Mouse (Mus musculus) left cerebral cortex, adult 2 months (tissue): Measurements from ENCODE around the gene Cdh13. TPM values are rescaled to one million over a fixed set of nuclear protein-coding genes. Genes with fewer than 3 reads are reported as not detected.
"Not testable (repeated sequence)": the region's sequence is repeated elsewhere in the genome, so short reads cannot be mapped to it uniquely, and the experiment has no call there.

Experiments used
- DNase-seq, 2 experiments: peaks; one replicate each; pipeline ENCODE4 v3.0.0; 2021 to 2022; ENCODE audit warnings: low spot score in 2 of 2, mixed read lengths in 1 of 2; ENCODE audit errors: extremely low spot score in 1 of 2
- H3K27ac ChIP-seq: fragments of 200-600 bp; 2 replicates; pipeline ENCODE4 v1.8.1; 2022
- H3K4me3 ChIP-seq: fragments of 200-600 bp; 2 replicates; pipeline ENCODE4 v1.8.1; 2022
- CTCF ChIP-seq: fragments of 200-600 bp; IDR thresholded peaks from 2 replicates; pipeline ENCODE4 v1.8.1; 2022; ENCODE audit warnings: antibody characterized with exemption, mild to moderate bottlenecking, moderate library complexity
- intact Hi-C: fragments of 180-260 bp; cut with DNase I; formaldehyde crosslinking; loops from one replicate; pipeline ENCODE4 v1.15.1; 2025
- total RNA-seq, 2 experiments: library from RNA; stranded (reverse); gene quantifications; 2 replicates each; pipeline ENCODE4 v1.2.3; 2021

Gene Cdh13
- total RNA-seq, 2 experiments from 2014 or later: 69.9 to 74.8 TPM

DNA sequence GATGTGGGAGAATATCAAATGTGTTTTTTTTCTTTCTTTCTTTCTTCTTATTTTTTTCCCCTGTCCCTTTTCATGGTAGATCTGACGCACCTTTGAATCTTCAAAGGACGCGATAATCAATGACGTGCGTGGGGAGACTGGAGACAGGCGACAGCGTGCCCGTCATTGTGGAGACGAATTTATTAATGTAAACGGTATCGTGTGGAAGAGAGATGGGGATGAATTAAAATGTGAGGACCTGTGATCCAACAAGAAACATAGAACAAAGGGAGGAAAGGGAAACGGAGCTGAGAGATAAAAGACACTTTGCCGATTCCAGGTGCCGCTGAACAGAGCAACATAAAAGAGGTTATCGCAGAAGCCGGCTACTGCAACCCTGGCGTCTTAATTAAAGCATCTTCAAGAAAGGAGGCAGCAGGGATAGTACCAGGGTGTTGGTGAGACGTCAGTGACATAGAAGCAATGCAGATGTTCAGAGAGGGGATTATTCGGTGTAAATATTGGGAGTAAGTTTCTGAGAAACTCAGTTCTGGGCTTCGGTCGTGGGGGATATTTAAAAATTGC is 464.6 kb downstream of the Cdh13 start:
- no peak for DNase-seq
- intact Hi-C loops: no loop called here
- TF ChIP-seq CTCF: no peak
- Histone ChIP-seq H3K27ac (no peak overlapping the region), H3K4me3 (no peak overlapping the region)

DNA sequence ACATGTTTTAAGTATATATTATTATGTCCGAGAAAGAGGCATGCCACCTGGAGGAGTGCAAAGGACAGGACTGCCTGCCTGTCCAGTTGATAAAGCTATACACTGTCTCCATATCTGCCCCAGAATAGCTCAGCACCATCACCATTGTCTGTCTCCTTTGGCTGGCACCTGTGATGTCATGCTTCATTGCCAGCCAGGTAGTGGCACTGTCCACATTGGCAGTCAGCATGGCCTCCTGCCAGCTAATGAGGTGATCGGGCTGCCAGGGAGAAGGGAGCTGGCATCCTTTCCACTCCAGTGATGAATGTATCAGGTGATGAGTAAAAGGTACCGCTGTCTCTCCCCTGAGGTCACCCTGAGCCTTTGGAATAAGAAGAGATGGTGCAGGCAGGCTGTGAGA is 465.7 kb downstream of the Cdh13 start:
- H3K27ac ChIP-seq: no peak overlapping the region
- intact Hi-C loops: no loop called here
- no peak for DNase-seq
- TF ChIP-seq CTCF: no peak
- H3K4me3 ChIP-seq: no peak overlapping the region

DNA sequence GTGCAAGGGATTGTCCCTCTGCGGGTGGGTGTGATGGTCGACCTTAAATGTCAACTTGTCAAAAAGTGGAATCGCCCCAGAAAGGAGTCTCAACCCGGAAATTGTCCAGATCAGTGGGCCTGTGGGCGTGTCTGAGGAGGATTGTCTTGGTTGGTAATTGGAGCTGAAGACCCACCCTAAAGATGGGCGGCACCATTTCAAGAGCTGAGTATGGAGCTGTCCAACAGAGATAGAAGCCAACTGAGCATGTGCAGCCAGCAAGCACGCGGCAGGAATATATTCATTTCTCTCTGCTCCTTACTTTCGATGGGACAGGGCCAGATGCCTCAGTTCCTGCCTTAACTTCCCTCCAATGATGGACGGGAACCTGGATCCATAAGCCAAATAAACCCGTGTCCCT is 466.3 kb downstream of the Cdh13 start:
- TF ChIP-seq CTCF: no peak
- intact Hi-C loops: no loop called here
- Histone ChIP-seq H3K4me3 (no peak overlapping the region), H3K27ac (no peak overlapping the region)
- DNase-seq: no peak

DNA sequence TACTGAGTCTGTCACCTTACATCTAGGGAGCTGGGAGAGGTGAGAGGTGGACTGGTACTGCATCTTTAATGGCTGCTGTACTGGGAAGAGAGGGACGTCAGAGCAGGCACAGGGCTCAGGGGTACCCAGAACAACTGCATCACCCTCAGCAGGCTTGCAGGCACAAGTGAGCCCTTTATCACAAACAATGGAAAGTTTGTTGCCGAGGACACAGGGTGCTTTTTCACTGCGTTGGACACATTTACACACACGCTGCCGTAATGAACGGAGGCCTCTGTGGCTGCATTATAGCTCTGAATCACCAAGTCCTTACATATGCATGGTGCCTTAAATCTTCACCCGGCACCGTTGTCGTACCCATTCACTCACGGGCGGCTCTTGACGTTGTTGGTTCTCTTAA is 470.2 kb downstream of the Cdh13 start:
- DNase-seq: no peak
- no peak overlapping the region for H3K4me3 ChIP-seq
- peak overlapping the region; percentile 72 for H3K27ac ChIP-seq
- intact Hi-C loops: no loop called here
- no peak for TF ChIP-seq CTCF

DNA sequence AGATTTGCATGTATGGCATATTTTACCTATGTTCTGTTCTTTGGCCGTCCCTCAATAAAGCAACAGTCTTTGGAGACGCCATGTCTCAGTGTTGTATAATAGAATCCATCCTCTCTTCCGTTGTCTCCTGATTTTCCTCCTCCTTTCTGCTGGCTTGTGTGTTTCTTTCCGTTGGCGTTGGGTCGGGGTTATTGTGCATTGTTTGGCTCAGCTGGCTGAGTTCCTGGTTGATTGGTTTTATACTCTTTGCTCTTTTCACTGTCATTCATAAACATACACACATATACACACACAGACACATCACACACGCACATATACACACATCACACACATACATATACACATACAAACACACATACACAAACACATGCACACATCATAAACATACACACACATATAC is 470.6 kb downstream of the Cdh13 start:
- intact Hi-C loops: no loop called here
- no peak overlapping the region for H3K4me3 ChIP-seq
- 0 out of 2 replicates have a peak overlapping the region, but pooled peaks have one; percentile 34 for H3K27ac ChIP-seq
- no peak for TF ChIP-seq CTCF
- no peak for DNase-seq

DNA sequence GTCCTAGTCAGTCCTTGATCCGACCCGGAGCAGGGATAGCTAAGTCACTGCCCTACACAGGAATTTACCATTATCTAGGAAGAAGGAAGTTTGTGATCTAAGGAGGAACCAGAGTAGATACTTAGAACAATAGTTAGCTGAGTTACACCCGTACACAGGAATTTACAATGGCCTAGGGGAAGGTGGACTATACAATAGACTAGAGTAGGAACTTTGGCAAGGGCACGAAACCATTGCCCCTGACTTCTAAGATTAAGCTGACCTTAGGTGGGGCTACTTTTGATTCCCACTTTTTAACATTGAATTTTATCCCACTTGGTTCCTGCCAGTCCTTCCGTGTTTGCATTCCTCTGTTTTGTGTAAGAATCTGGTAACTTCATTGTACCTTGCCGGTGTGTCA is 494.0 kb downstream of the Cdh13 start:
- H3K4me3 ChIP-seq, intact Hi-C loops, DNase-seq, H3K27ac ChIP-seq: not testable (repeated sequence)

DNA sequence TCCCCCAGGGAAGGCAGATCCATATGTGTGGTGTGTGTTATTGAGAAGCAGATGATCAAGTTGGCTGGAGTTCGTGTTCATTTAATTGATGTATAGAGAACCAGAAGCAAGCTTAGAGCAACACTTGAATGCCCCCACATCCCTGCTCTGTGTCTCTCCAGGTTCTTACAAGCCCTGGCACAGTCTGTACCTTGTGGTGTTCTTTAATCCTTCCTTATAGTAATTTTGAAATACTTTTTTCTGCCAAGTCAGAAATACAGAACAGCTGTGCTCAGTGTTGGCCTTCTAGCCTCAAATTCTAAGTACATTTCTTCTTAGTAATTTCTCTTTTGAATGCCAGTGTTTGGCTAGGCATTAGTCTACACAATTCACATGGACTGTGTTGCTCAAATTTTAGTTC is 494.8 kb downstream of the Cdh13 start:
- no peak for DNase-seq
- Histone ChIP-seq H3K27ac (no peak overlapping the region), H3K4me3 (no peak overlapping the region)
- intact Hi-C loops: no loop called here
- TF ChIP-seq CTCF: no peak

DNA sequence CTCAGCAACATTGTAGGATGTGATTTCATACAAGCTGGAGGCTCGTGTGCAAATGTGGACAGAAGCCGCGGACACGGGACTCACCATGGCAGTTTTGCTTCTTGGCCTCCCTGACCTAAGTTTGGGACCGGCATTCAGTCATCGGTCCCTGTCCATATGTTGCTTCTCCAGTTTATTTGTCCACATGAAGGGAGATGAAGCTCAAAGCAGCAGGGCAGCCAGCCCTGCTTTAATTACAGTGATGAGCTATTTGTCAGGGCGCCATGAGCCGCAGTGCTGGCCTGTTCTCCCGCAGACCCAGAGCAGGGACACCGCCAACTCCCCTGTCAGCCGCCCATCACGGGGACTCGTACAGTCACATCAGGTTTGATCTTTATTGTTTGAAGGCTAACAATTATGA is 502.1 kb downstream of the Cdh13 start:
- TF ChIP-seq CTCF: no peak
- intact Hi-C loops: no loop called here
- DNase-seq: no peak

DNA sequence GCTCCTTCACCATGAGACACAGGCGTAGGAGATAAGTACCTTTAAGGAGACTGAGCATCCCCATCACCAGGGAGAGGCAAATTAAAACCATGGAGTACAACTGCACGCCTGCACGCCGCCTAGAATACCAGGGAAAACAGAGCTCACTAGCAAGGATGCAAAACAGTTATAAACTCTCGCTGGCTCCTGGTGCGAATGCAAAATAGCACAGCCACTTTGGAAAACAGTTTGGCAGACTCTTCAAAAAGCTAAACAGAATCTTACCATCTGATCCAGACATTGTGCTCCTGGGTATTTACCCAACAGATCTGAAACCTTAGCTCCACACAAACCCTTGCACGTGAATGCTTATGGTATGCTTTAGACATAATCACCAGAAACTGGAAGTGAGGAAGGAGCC is 506.1 kb downstream of the Cdh13 start:
- DNase-seq: peak in 1 of 2 experiments; percentile 23
- intact Hi-C loops: no loop called here
- Histone ChIP-seq H3K4me3 (no peak overlapping the region), H3K27ac (no peak overlapping the region)
- no peak for TF ChIP-seq CTCF

More for the DNA sequence above, 502.1 kb downstream of the Cdh13 start:
- no peak overlapping the region for H3K27ac ChIP-seq
- H3K4me3 ChIP-seq: no peak overlapping the region

DNA sequence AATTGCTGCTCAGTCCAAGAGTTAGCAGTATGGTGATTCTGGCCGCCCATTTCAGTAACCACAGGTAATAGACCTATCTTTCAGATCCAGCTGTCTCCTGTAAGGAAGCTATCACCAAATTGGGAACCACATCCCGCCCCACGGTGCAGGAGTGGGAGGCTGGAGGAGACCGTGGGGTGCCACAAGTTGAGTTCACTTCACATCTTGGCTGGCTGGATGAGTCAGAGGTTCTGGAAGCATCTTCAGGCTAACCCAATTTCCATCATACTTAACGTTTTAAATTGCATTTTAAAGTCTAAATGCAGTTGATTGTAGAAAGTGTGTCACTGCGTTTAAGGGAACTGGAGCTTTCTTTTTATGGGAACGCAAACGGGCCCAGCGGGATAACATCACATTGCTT is 511.4 kb downstream of the Cdh13 start:
- intact Hi-C loops: no loop called here
- Histone ChIP-seq H3K27ac (no peak overlapping the region), H3K4me3 (no peak overlapping the region)
- TF ChIP-seq CTCF: no peak
- peak; percentile 53 to 59 for DNase-seq

DNA sequence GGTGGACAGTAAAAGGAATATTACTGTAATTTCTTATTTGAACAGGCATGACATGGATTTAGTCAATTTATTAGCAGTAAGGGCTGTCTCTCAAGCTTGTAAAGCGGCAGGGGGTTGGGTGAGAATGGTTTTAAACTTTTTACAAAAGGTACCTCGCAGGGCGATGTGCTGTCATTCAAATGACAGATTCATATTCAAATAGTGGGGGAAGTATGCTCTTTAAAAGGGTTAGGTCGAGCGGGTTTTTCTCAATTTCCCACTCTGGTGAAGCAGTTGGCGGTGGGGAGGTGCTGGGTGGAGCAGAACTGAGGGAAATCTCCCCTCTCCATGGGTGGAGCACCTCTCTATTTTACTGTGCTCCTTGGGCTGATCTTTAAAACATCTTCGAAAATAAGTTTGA is 513.0 kb downstream of the Cdh13 start:
- TF ChIP-seq CTCF: no peak

DNA sequence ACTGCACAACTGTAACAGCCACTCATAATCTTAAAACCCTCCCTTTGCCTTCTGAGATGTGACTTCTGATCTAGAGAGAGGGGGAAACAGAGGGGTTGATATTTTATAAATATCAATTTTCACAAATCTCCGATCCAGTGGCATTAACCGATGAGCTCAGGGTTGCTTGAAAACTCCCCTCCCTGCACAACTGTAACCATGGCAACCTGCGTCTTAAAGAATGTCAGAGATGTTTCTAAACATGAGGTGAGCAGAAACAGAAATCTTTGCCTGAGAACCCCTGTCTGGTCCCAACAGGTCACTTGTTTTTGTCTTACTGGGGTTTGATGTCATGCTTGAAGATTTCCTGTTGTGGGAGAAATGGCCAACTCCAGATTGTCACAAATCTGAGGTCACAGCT is 513.6 kb downstream of the Cdh13 start:
- no peak overlapping the region for H3K27ac ChIP-seq
- intact Hi-C loops: no loop called here
- no peak for DNase-seq
- no peak for TF ChIP-seq CTCF
- H3K4me3 ChIP-seq: no peak overlapping the region

More for the DNA sequence above, 513.0 kb downstream of the Cdh13 start:
- DNase-seq: no peak
- Histone ChIP-seq H3K27ac (no peak overlapping the region), H3K4me3 (no peak overlapping the region)
- intact Hi-C loops: no loop called here

DNA sequence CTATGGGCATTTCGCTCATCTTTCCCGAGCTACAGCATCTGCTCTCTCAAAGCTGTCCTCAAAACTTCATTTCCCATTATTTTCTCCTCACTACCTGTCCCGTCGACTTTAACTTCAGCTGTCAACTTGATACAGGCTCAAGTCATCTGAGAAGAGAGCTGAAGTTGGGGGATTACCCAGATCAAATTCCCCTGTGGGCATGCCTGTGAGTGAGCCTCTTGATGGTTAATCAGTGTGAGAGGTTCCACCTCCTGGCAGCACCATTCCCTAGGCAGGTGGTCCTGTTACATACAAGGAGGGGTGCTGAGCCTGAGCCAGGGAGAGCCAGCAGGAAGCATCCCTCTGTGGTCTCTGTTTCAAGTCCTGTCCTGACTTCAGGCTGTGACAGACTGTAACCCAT is 519.6 kb downstream of the Cdh13 start:
- H3K4me3 ChIP-seq: no peak overlapping the region
- no peak for DNase-seq
- no peak overlapping the region for H3K27ac ChIP-seq
- intact Hi-C loops: no loop called here
- no peak for TF ChIP-seq CTCF

DNA sequence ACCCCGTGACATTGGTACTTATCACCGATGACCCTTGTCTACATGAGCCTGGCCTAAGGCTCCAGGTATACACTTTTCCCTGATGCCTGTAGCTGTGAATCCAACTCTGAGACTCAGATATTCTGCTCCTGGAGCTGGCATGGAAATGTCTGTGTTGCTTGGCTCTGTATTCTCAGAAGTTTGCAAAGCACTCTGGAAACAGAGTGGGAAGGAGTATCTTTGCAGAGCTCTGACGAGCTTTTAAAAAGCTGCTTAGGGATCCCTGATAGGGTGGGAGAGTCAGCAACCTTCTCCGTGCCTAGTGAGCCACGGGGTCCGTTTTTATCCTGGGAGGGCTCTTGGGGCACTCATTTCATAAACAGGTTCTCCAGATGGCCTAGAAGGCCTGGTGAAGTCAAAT is 526.1 kb downstream of the Cdh13 start:
- H3K4me3 ChIP-seq: no peak overlapping the region
- TF ChIP-seq CTCF: no peak
- H3K27ac ChIP-seq: no peak overlapping the region
- no peak for DNase-seq
- intact Hi-C loops: no loop called here
